Mouse (Mus musculus) olfactory bulb, adult 2 months (tissue): ENCODE measurements around the gene Cd27.

Experiments used
- CTCF ChIP-seq: fragments of 200-500 bp; IDR thresholded peaks from 2 replicates; pipeline ENCODE4 v1.5.1; 2012; ENCODE audit warnings: low read depth, mild to moderate bottlenecking, low read length, moderate library complexity; ENCODE audit not compliant: insufficient read depth
- POLR2A ChIP-seq: fragments of 200-500 bp; IDR thresholded peaks from 2 replicates; pipeline ENCODE4 v1.6.1; 2012; ENCODE audit warnings: mild to moderate bottlenecking, low read depth, low read length, moderate library complexity; ENCODE audit not compliant: insufficient read depth

GRCm38 (mm10) chr6:125221115-125221745 is 15.6 kb downstream of the Cd27 start:
- TF ChIP-seq CTCF (no peak), POLR2A (no peak)
